Mouse (Mus musculus) myocyte (in vitro differentiated cells): ENCODE measurements around the gene Qrfpr. TPM values are rescaled to one million over a fixed set of nuclear protein-coding genes. Genes with fewer than 3 reads are reported as not detected.

Source experiments
- H3K27me3 ChIP-seq: one replicate; pipeline ENCODE4 v1.6.1; 2011; ENCODE audit not compliant: control insufficient read depth, insufficient read depth, insufficient read length
- H3K36me3 ChIP-seq: one replicate; pipeline ENCODE4 v1.6.1; 2011; ENCODE audit not compliant: control insufficient read depth, insufficient read depth
- H3K4me2 ChIP-seq: one replicate; pipeline ENCODE4 v1.6.1; 2011; ENCODE audit warnings: low read depth, control low read depth
- H3K4me3 ChIP-seq: one replicate; pipeline ENCODE4 v1.5.1; 2011; ENCODE audit warnings: mild to moderate bottlenecking, control low read depth, moderate library complexity
- H3K79me2 ChIP-seq: one replicate; pipeline ENCODE4 v1.6.1; 2011; ENCODE audit not compliant: control insufficient read depth, insufficient read depth
- H3ac ChIP-seq: one replicate; pipeline ENCODE4 v1.6.1; 2011; ENCODE audit not compliant: control insufficient read depth, insufficient read length
- POLR2AphosphoS2 ChIP-seq: IDR thresholded peaks from one replicate; pipeline ENCODE4 v1.6.1; 2011; ENCODE audit warnings: low read depth, control low read depth; ENCODE audit not compliant: insufficient read length
- polyA plus RNA-seq: library from polyadenylated mRNA; unstranded; fragments of >200 nt; fragmentation: generic; extraction: Trizol; gene quantifications from one replicate; pipeline ENCODE4 v1.2.1, GENCODE M21; 2012; ENCODE audit warnings: missing spikeins

The Qrfpr gene
- polyA plus RNA-seq, 1 experiment, result not detected

DNA sequence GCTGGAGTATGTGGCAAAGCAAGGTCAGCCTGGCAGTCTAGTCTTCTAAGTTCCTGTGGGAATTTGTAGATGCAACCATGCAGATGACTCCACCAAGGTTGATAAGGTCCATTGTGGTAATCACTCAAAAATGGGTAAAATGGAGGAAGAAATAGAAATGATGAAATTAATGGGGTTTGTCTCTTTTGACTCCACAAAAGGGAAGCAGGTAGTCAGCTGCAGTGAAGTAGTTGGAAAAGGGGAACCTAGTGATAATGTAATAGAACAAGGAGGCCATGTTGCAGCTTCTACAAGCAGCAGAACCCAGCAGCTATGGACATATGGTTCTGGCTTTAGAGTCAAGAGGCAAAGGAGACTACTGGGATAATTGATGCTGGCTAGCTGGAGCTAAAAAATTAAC, 86.0 kb downstream of the Qrfpr start:
- Histone ChIP-seq H3ac (no peak overlapping the region), H3K4me2 (no peak overlapping the region), H3K4me3 (no peak overlapping the region), H3K79me2 (no peaks in the 10 kb centered on the region), H3K27me3 (no peaks in the 10 kb centered on the region), H3K36me3 (no peaks in the 10 kb centered on the region)
- no peak for TF ChIP-seq POLR2AphosphoS2

Other genes starting within 250 kb of the Qrfpr start
- 12.7 TPM for gene Mccc1, start 221.6 kb downstream of the Qrfpr start, polyA plus RNA-seq
- gene Ccdc144b, start 168.8 kb downstream of the Qrfpr start, polyA plus RNA-seq, result not detected
- gene Acad9, start 156.3 kb downstream of the Qrfpr start, polyA plus RNA-seq, result 20.5 TPM
- 1.0 TPM for gene D3Ertd254e, start 71.3 kb downstream of the Qrfpr start, polyA plus RNA-seq